Mouse (Mus musculus) spleen, adult 2 months (tissue): Measurements from ENCODE around the gene Zfp217.

ENCODE experiments used
- CTCF ChIP-seq: fragments of 200-500 bp; IDR thresholded peaks from 2 replicates; pipeline ENCODE4 v1.5.1; 2011; ENCODE audit warnings: mild to moderate bottlenecking, inconsistent platforms; ENCODE audit not compliant: insufficient read depth, insufficient read length, insufficient replicate concordance; ENCODE audit errors: extremely low read depth
- POLR2A ChIP-seq: fragments of 200-500 bp; IDR thresholded peaks from 2 replicates; pipeline ENCODE4 v1.6.1; 2011; ENCODE audit warnings: low read depth, low read length, inconsistent platforms

GRCm38 (mm10) chr2:170154738-170155088 is 6.8 kb upstream of the Zfp217 start:
- TF ChIP-seq POLR2A, result no peak
- TF ChIP-seq CTCF, result no peak
